Mouse (Mus musculus) yolk sac, embryonic 10.5 days (tissue): ENCODE results near the gene Gm17402.

Experiments used
- DNase-seq: peaks from one replicate; pipeline ENCODE4 v3.0.0-alpha.2; 2017; ENCODE audit warnings: low spot score

The Gm17402 gene

DNA sequence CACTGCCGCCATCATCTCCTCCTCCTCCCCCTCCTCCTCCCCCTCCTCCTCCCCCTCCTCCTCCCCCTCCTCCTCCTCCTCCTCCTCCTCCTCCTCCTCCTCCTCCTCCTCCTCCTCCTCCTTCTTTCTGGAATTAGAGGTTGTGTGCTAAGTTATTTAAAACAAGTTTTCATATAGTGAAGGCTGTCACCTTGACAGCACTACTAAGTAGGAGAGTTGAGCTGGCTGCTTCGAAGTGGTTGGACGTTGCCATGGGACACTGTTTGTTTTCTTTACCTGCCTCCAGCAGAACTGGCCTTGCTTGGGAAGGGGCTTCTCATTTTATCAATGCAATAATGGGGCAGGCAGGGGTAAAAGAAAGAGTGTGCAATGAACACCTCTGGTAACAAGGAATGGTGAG is at the start of gene Gm17402:
Gene Gm17402, minus strand, starts transcription at position 101 of the 400 bp plus-strand sequence.
- DNase-seq = no peak

DNA sequence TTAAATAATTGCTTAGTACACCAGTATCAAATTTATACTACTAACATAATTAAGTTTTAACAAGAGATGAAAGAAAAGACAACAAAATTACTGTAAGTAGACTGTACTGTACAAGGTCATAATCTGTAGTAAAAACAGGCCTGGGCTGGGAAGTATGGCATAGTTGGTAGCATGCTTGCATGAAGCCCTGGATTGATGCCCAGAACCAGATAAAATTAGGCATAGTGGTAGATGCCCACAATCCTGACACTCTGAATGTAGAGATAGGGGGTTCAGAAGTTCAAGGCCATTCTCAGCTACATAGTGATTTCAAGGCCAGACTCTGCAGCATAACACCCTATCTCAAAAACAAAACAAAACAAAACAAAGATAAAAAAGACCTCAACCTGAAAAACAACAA is 3.3 kb upstream of the Gm17402 start:
- no peak for DNase-seq

DNA sequence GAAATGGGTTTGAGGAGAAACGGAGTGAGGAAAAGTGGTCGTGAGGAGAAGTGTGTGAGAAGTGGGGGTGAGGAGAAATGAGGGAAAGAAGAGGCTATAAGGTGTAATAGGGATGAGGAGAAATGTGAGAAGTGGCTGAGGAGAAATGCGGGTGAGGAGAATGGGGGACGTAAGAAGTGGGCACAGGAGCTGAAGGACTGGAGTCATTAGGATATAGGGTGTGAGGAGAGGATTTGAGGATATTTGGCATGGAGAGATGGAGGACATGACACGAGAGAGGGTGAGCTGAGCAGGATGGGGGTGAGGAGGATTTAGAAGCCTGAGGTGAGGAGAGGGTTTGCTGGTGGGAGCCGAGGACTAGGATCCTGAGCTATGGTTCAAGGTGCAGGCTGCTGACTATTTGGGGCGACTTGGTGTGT is 594 bp downstream of the Gm17402 start:
- no peak for DNase-seq

DNA sequence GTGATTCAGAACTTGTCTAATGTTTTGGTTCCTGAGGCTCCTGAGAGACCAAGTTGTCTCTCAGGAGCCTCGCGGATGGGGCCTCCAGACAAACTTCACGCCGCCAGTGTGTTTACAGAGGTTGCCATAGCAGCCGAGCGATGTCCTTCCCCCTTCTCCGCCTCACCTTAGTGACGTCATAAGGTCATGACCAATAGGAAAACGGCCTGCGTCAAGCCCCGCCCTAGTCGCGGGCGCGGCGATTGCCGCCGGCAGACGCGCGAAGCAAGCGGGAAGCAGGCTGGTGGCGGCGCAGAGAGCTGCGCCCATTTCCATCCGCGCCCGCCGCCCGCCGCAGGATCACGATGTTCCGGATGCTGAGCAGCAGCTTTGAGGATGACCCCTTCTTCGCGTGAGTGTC is 1.1 kb downstream of the Gm17402 start, which contains the start of gene Mlf1:
Gene Mlf1, plus strand, starts transcription at position 226 of the 400 bp plus-strand sequence.
- DNase-seq = peak; percentile 87

DNA sequence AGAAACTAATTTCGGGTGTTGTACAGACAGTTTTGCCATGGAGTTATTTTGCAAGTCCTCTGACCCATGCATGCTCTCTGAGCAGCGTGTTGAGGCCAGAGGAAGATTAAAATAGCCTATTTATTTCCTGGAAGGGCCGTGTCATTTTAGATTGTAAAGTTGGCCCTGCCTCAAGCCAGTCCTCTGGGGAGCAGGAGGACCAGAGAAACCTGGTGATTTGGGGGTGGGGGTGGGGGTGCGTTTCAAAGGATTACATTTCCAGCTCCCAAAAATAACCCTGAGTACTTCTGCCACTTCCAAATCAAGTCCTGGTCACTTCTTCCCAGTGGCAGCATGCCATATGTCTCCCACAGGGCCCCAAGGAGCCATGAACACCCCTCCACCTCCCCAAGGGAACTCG is 2.2 kb downstream of the Gm17402 start:
- DNase-seq = no peak

DNA sequence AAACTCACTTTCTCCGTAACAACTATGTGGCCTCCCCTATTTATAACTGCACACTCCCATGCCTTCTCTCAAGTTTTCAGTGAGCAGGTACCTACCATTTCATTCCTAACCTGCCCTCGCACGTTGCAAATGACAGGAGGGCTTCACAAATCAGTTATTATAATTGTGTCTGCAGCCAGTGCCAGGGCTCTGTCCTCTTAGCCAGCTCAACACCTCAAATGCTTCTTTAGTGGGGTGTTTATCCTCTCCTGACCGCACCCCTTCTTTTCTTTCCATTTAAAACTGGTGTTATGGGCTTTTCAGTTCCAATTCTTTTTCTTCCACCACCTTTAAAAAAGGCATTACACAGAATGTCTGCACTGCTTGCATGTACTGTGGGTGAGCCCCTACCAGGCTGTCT is 2.8 kb downstream of the Gm17402 start:
- DNase-seq = no peak

DNA sequence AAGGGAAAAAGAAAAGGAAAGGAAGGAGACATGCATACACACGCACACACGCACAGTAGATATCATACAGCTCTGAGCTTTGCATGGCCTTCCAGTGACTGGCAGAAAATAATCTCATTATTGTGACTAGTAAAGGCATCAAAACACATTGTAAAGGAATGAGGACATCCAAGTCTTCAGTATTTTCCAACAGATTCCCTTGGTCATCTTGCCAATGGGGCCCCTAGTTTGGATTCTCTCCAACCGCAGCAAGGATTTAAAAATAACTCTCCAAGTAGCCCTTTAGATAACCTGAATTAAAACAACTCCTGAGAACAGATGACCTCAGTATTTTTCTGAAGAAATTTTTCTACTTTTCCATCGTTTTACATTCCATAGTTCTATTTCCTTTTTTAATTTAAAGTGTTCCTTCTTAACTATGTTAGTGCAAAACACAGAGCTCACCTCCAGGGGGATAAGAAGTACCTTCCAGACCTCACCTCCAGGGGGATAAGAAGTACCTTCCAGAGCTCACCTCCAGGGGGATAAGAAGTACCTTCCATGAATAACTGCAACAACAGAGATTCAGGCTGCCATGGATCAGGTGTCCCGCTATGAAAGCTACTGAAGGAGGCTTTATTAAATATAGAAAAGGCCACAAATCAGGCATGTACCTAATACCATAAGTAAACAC is 5.4 kb downstream of the Gm17402 start:
- DNase-seq = no peak

DNA sequence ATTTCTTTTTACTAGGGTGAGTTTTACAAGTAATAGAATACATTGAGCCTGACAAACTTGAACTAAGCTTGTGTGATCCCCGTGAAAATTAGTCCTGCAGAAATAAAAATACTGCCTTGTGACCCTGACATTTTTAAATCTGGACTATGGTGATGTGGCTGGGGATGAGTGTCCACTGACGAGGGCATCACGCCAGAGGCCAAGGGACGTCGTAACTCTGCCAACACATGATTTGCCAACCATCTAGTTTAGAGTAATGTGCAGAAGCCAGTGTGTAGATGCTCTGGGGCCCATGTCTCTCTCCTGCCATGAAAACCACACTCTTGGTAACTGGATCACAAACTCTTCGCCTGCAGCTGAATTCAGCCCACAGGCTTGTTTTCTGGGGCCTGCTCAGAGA is 7.5 kb downstream of the Gm17402 start:
- no peak for DNase-seq

DNA sequence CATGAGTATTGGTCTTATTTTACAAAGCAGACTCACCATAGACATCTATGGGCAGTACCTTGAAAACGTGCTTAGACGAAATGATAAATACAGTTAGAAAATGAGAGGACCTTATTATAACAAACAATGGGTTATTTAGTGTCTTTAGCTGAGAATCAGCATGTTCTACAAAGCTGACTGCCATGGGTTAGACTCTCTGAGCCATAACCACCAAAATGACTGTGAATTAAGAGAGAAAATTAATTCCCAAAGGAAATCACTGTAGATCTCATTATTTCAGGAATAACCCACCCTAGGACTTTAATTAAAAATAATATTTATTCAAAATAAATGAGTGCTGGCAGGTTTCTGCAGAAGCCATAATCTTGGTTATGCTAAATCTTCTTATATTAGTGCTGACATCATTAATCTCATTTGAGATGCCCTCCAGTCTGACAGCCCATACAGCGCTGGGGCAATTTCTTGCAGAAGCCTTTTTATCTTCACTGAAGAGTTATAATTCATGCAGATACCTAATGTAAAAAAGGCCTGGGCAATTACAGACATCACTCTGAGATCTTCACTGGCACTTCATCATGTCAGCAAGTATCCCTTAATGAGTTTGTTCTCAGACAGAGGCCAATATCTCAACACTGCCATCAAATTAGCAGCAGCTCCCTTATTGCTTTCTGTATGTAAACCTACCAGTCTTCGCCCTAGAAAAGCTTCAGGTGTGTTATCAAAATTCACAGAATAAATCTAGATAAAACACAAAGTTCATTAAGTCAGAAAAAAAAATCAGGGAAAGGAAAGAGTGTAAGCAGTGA is 8.7 kb downstream of the Gm17402 start:
- DNase-seq = no peak

DNA sequence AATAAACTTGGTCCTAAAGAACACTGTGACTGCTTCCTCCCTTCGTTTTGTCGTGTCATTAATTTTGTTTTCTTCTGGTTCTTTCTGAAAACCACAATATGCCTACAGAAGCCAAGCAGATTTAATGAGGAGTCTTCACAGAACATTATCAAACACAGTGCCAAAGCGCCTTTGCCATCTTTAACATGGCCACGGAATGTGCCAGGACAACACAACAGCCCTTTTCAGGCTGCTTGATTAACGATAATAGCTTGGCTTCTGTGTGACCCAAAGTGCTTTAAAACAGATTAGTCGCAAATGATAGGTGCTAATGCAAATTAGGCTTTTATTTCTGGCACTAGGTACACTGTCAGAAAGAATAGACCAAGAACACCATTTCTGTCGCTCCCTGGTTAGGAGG is 16.6 kb downstream of the Gm17402 start:
- DNase-seq = no peak

DNA sequence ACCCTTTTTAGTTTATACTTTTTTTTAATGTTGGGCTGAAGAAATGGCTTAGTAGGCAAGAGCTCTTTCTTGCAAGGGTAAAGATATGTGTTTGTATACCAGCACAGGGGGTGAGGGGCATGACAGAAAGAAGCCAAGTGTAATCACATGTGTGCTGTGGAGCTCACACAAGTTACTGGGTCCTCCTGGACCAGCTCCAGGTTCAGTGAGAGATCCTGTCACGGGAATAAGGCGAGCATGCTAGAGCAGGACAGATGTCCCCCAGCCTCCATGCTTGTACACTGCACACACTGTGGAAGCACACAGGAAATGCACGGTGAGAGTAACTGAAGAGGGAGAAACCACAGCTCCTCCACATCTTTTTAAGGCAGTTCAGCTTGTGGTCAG is 22.2 kb downstream of the Gm17402 start:
- DNase-seq = no peak

DNA sequence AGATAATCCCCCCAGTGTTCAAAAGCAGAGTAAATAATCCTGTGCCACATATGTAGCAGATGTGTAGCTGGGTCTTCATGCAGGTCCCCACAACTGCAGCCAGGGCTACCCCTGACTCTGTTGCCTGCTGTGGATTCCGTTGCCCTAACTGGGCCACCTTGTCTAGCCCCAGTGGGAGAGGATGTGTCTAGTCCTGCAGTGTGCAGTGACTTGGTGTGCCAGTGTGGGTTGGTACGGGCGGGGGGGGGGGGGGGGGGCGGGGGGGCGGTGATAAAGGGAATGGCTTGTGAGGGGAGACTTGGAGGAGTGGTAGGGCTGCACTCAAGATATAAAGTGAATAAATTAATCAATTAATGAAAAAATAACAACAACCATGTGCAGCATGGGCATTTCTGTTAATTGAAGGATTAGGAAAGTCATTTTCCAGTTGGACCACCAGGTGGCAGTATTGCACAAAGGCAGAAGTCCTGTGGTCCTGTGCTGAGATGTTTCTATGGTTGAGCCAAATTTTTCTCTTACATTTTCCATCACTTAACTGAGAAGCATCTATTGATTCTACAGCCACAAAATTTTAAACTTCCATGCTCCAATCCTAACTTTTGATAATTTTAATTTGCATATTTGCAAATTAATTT is 22.7 kb downstream of the Gm17402 start:
- DNase-seq = no peak

DNA sequence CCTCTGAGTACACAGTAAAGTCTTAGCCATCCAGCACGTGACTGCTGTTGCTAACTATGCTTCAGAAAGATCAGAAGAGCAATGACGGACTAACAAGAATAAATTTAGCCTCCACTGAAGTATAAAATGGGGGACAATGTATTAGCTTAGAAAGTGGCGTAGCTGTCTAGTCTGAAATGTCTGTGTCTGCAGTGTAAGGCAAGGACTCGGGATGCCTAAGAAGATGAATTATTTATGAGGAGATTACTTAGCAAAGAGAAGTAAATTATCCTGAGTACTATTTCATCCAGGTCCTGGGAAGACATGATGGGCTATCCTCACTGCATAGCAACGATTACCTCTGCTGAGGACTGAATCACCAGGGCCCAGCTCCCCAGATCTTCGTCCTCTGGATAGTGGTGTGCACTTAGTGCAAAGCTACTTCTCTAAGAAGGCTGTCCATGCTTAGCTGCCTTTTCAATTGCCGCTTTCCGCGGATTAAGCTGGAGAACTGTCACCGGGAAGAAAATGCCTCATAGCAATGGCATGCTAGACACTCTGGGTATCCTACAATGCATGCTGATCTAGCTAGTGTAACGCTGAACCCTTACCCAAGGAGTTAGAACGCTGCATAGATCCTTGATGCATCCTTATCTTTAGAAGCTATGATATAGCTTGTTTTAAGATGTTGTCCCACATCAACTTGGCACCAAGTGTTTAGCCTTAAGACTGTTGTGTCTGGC is 23.4 kb downstream of the Gm17402 start:
- DNase-seq = no peak

DNA sequence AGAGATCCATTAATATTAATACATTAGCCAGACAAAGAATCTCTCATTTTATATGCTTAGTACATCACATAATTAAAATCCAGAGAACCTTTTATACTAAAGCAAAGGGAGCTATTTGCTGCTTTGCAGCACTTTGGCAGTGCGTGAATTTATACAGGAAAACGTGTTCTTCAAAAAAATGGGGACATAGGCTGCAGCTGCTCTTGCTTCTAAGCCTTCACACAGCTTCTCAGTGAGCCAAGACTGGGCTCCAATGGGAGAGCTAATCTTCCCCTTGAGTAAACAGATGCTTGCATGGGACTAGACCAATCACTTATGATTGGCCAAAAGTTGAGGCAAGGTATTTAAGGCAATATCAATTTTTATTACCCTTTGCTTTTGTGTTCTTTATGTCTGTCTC is 28.3 kb downstream of the Gm17402 start:
- DNase-seq = no peak

DNA sequence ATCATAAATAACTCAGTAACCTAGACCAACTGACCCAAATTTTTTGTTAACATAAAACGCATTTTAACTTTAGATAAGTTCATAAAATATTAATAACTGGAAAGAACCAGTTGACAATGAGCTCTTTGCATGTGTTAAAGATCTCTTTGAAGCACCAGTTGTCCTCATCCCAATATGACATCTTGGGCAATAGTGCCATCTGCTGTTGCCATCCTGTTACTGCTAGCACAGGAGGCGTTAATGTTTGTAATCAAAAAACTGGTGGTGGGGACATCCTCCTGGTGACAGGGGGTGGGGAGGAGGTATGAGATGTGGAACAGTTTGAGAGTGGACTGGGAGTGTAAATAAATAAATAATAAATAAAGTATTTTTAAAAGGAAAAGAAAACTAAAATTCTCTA is 30.4 kb downstream of the Gm17402 start:
- peak; percentile 13 for DNase-seq

DNA sequence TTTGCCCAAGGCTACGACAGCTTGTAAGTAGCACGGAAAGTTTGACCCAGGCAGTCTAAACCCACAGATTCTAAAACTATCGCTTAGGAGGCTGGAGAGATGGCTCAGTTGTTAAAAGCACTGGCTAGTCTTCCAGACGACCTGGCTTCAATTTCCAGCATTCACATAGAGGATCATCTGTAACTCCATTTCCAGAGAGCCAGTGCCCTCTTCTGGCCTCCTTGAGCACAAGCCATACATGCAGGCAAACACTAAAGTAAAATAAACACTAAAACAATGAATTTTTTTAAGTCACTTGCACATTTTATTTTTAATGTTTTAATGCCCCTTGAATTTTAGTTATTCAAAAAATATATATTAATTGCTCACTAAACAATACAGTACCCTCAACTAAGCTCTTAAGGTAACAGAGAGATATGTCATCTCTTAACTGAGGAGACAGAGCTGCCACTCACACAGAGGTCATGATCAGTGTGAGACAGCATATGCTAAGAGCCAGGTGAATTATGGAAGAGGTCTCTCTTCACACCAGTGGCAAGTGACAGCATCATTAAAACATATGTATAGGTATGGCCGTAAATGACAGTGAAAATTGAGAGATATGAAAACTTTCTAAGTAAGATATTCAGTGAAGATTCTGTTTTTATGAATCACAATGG is 31.8 kb downstream of the Gm17402 start:
- DNase-seq = no peak

DNA sequence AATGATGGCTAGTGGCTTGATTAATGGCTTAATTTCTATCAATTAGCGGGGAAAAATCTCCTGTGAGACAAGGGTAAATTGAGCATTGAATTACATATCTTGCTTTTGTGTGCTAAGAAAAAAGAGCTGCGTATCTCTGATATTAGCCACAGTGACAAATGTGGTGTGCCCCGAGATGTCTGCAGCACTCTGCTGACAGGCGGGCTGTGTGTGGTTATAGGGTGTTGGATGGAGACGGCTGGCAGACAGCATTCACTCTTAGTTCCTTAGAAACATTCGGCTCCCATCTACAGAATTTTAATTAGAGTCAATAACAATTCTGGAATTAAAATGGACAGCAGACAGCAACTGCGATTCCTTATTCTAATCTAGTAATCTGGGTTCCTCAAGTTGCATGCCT is 34.0 kb downstream of the Gm17402 start:
- DNase-seq = no peak

DNA sequence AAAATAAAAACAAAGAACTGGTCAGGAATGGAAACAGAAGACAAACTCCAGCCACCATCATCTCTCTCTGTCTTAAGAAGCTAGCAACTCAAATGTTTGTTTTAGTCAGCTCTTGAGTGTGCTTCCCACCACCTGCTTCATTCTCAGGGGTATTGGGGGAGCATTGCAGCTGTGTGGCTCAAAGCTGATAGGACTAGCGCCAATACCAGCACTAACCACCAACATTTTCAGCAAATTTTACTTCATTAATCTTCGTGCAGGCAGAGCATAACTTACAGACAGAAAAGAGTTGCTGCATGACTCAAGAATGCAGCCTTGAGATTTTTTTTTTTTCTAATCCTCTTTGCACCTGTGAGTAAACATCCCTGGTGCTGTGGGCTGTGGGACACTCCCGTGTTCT is 35.4 kb downstream of the Gm17402 start:
- no peak for DNase-seq

DNA sequence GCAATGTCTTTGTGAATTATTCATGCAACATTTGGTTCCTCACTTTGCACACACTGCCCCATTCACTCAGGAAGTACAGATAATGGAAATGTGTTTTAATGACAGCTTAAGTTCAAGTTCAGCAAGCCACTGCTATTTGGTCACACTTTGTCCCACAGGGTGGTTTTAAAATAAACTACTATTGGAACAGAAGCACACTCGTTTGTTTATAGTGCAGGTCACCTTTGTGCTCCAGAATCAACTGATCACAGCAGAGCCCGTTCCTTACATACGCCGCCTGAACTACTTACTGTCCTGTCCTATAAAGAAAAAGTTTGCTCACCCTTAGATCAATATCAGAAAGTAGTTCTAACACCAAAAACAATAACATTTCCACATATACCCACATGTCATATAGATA is 52.5 kb downstream of the Gm17402 start:
- DNase-seq = no peak
